Mouse (Mus musculus) left cerebral cortex, postnatal 14 days (tissue): ENCODE data around the gene Supv3l1. TPM values are rescaled to one million over a fixed set of nuclear protein-coding genes. Genes with fewer than 3 reads are reported as not detected.
"Not testable (repeated sequence)": the region's sequence is repeated elsewhere in the genome, so short reads cannot be mapped to it uniquely, and the experiment has no call there.

Experiments used
- DNase-seq, 2 experiments: peaks; one replicate each; pipeline ENCODE4 v3.0.0; 2021 to 2022; ENCODE audit warnings: low spot score in 2 of 2, mixed read lengths in 1 of 2
- intact Hi-C: fragments of 180-260 bp; cut with DNase I; formaldehyde crosslinking; loops from one replicate; pipeline ENCODE4 v1.15.1; 2025
- long read RNA-seq, 2 experiments: library from polyadenylated mRNA; stranded (forward); transcript quantifications; one replicate each; pipeline ENCODE4 v2.0.0; 2021
- total RNA-seq, 2 experiments: library from RNA; stranded (reverse); gene quantifications; 2 replicates each; pipeline ENCODE4 v1.2.3; 2021

Supv3l1 gene
- total RNA-seq, result 10 to 100 TPM; 22.6 to 23.2 TPM
- long read RNA-seq, experiment 1, transcript Supv3l1-201 (15 exons, 2,604 nt), result major isoform, 14 of 25 reads
- long read RNA-seq, experiment 1, partial matches to known transcripts, result 2 of 25 reads
- long read RNA-seq, experiment 1, other reads (novel, unspliced or antisense), result 4 of 25 reads
- long read RNA-seq, experiment 2, transcript Supv3l1-201 (15 exons, 2,604 nt), result major isoform, 23 of 26 reads
- long read RNA-seq, experiment 2, partial matches to known transcripts, result 0 of 26 reads
- long read RNA-seq, experiment 2, other reads (novel, unspliced or antisense), result 2 of 26 reads

GRCm38 (mm10) chr10:62449364-62450279, at the start of gene Supv3l1, which contains the start of gene 4930507D05Rik:
Supv3l1 (minus strand) TSS chr10:62449738.
4930507D05Rik (plus strand) TSS chr10:62449489.
- peak; percentile 92 to 95 for DNase-seq
- intact Hi-C loops, result loop anchor here (5.0 kb wide), 1 partner anchor 183 kb away; no protein-coding TSS in a partner anchor

GRCm38 (mm10) chr10:62491681-62492080, 42.1 kb upstream of the Supv3l1 start:
- intact Hi-C loops, DNase-seq: not testable (repeated sequence)

GRCm38 (mm10) chr10:62488266-62488665, 38.7 kb upstream of the Supv3l1 start:
- intact Hi-C loops, result no loop called here
- peak; percentile 43 to 58 for DNase-seq

GRCm38 (mm10) chr10:62486618-62487415, 37.3 kb upstream of the Supv3l1 start, which contains the start of gene Vps26a:
Vps26a (minus strand) TSS chr10:62486805.
- peak; percentile 97 to 98 for DNase-seq
- intact Hi-C loops, result no loop called here

DNA sequence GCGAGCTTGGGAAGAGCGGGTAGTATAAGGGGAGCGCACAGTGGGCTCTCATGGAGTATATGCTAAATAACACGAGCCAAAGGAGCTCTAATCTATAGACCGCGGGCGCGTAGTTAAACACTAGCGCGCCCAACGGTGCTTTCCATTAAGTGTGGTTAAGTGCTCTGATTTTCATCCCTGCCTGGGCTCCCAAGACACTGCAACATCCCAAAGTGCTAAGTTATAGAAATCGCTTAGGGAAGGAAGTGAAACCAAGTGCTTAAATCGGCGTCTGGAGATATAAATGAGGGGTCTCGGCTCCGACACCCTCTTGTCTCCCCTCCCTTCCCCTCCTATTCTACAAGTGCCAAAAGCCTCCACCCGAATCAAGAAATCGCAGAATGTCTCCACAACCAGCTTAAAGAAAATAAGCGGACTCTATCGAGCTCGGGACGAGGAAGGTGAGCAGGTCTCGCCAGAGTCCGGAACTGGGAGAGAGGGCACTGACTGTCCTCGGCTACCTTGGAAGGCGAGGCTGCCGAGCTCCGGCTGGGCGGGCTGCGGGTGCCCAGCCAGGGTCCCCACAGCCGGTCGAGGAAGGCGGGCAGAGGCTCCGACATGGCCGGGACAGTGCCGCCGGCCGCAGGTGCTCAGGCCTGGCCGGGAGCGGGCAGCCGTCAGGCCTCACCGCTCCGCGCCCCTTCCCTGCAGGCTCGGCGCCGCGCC, 36.5 kb upstream of the Supv3l1 start:
- intact Hi-C loops, result no loop called here
- DNase-seq, result peak in 1 of 2 experiments; percentile 20

- no peak for DNase-seq
- intact Hi-C loops, result no loop called here
These were observed 31.7 kb upstream of the Supv3l1 start for GRCm38 (mm10) chr10:62481108-62481852.

GRCm38 (mm10) chr10:62476980-62477379, 27.4 kb upstream of the Supv3l1 start:
- intact Hi-C loops, result no loop called here

DNA sequence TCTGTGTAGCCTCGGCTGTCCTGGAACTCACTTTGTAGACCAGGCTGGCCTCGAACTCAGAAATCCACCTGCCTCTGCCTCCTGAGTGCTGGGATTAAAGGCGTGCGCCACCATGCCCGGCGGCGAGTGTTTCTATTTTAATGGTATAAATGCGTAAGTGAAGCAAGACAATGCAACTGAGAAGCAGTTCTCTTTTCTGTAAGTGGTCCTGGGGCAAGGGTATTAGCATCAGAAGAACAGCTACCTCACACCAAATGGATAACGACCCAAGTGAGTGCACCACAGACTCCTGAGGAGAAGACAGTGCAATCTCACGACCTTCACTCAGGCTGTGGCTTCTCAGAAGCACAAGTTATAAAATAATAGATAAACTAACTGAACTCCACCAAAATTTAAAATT, 25.4 kb upstream of the Supv3l1 start:
- no peak for DNase-seq
- intact Hi-C loops, result no loop called here

More at GRCm38 (mm10) chr10:62476980-62477379, 27.4 kb upstream of the Supv3l1 start:
- DNase-seq, result no peak

DNA sequence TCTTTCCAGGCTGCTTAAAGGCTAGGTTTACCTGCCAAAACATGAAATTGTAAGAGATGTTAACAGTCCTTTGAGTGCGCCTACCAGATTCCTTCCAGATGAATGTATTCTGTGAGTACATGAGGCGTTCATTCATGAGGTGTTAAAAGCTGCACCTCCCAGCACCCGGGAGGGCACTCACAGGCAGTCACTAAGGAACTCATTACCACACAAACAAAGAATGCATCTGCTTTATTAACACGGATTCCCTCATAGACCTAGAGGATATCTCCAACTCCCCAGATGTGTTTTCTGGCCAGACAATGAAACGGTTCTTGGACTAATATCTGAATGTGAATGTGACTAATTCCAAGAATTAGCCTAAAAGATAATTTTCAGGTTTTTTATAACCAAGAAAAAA, 21.6 kb upstream of the Supv3l1 start:
- intact Hi-C loops, result no loop called here
- DNase-seq, result no peak

- no peak for DNase-seq
- intact Hi-C loops, result no loop called here
These were observed 20.2 kb upstream of the Supv3l1 start for GRCm38 (mm10) chr10:62469736-62470135.

- DNase-seq, result no peak
- intact Hi-C loops, result no loop called here
These were observed 11.8 kb upstream of the Supv3l1 start for GRCm38 (mm10) chr10:62461321-62461720.

DNA sequence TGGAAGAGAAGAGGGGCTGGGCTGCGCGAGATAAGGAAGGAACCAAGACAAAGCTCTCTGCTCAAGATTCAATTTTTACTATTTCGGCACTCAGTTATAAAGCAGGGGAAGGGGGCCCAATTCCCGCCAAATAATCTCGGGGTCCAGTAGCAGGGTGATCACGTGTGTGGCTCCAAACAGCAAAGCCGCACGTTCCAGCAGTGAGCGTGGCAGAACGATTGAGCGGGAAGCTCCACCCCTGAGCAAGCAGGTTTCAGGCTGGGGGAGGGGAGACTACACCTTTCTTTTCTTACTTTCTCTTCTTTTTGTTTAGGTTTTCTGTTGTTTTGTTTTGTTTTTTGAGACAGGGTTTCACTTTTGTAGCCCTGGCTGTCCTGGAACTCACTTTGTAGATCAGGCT, 2.5 kb upstream of the Supv3l1 start:
- intact Hi-C loops, DNase-seq: not testable (repeated sequence)

- no peak for DNase-seq
- intact Hi-C loops, result no loop called here
These were observed 722 bp upstream of the Supv3l1 start for GRCm38 (mm10) chr10:62450280-62450640.

- intact Hi-C loops, result loop anchor here (10.0 kb wide), 1 partner anchor 324 kb away; no protein-coding TSS in a partner anchor
These were observed 19.1 kb downstream of the Supv3l1 start for GRCm38 (mm10) chr10:62430427-62430826.

DNA sequence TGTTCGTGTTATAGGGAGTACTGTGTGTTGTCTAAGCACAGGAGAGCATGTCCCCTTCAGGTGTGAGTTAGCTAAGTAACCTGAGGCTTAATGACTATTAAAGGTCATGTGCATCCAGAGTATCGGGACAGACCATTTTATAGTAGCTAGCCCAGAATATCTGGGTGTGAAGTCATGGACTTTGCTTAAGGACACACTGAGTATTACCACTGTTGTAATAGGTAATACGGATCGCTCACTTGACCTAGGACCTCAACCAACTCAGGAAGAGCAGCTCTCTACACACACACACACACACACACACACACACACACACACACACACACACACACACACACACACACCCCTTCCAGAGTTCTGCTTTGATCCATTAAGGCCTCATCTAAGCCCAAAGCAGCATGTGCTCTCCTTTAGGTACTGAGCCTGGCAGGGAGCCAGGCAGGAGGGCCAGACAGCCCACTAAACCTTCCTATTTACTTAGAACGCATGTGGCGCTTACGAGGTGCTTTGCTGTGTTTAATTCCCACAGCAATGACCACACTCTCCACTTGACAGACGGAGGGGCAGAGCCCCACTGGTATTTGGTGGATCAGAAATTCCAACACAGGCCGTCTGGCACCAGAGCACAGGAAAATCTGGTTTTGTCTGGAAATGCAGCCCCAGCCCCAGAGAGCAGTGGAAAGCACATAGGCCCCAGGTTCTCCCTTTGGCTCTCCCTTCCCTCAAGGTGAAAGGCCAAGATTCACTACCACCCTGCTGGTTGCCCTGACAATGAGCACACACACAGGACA, 24.3 kb downstream of the Supv3l1 start:
- no peak for DNase-seq
- intact Hi-C loops, result no loop called here

More at GRCm38 (mm10) chr10:62430427-62430826, 19.1 kb downstream of the Supv3l1 start:
- DNase-seq, result no peak

DNA sequence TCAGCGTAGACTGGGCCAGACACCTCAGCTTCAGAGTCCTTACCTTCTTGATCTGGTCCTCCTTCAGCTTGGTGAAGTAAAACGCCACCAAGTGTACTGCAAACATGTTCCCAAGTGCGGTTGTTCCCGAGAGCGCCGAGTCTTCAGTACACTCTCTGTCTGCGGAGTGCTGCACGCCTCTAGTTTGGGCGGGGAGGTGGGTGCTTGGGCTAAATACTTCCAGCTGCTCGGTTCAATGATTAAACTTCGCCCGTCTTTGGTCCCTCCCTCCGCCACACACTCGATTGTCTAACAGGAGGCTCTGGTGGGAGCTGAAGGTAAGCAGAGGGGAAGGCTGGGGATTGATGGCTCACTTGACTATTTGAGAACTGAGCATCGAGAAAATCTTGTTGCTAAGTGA, 27.3 kb downstream of the Supv3l1 start, which contains the start of gene Hkdc1:
Hkdc1 (minus strand) TSS at position 237 of the 400 bp plus-strand sequence.
- no peak for DNase-seq
- intact Hi-C loops, result no loop called here

GRCm38 (mm10) chr10:62421127-62421526, 28.4 kb downstream of the Supv3l1 start:
- intact Hi-C loops, result no loop called here
- DNase-seq, result no peak
